Mouse (Mus musculus) olfactory bulb, adult 2 months (tissue): ENCODE results near the gene Trim27.

Experiments
- CTCF ChIP-seq: fragments of 200-500 bp; IDR thresholded peaks from 2 replicates; pipeline ENCODE4 v1.5.1; 2012; ENCODE audit warnings: low read depth, mild to moderate bottlenecking, low read length, moderate library complexity; ENCODE audit not compliant: insufficient read depth
- POLR2A ChIP-seq: fragments of 200-500 bp; IDR thresholded peaks from 2 replicates; pipeline ENCODE4 v1.6.1; 2012; ENCODE audit warnings: mild to moderate bottlenecking, low read depth, low read length, moderate library complexity; ENCODE audit not compliant: insufficient read depth

DNA sequence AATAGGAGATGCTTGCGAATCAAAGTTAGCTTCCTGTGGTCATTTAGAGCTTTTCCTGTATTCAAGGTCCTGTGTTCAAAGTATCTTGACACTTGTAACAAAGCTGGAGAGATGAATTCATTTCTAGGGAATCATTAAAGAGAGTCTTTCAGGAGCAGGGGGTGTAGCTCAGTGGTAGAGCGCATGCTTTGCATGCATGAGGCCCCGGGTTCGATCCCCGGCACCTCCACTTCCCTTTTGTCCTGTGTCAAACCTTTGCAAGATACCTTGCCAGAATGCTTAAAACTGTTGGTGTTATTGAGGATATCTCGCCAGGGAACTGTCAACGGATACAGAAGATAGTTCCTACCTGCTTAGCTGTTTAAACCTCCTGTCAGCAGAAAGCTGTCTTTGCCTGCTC is 61.5 kb downstream of the Trim27 start:
- TF ChIP-seq CTCF, result no peak
- TF ChIP-seq POLR2A, result no peak
